Mouse (Mus musculus): Measurements from ENCODE around the gene Ttll5. TPM values are rescaled to one million over a fixed set of nuclear protein-coding genes. Genes with fewer than 3 reads are reported as not detected.

The Ttll5 gene
- polyA plus RNA-seq, 1 experiment from 2014 or later: 3.7 TPM

GRCm38 (mm10) chr12:85792158-85792557 lies 32.3 kb upstream of the Ttll5 start:
- H3K27me3 ChIP-seq (ENCODE audit: control insufficient read depth, insufficient read depth, low read length): no peaks in the 10 kb centered on the region

GRCm38 (mm10) chr12:85792821-85793346 lies 31.6 kb upstream of the Ttll5 start:
- Histone ChIP-seq H3K27ac (replicated peaks) (no peak overlapping the region), H3K4me3 (ENCODE audit: low read depth, low read length) (no peak overlapping the region), H3K9ac (ENCODE audit: low read length) (no peak overlapping the region), H3K9me3 (ENCODE audit: control insufficient read depth, low read length) (no peaks in the 10 kb centered on the region), H3K36me3 (ENCODE audit: control insufficient read depth, insufficient read depth, low read length) (no peaks in the 10 kb centered on the region), H3K27me3 (ENCODE audit: control insufficient read depth, insufficient read depth, low read length) (no peaks in the 10 kb centered on the region), H3K4me2 (replicated peaks; ENCODE audit: low read depth) (no peak overlapping the region), H3K4me1 (replicated peaks; ENCODE audit: control insufficient read depth, insufficient read depth) (no peaks in the 10 kb centered on the region)
- ATAC-seq (ENCODE audit: low FRiP score, low TSS enrichment) (no peak), DNase-seq (ENCODE audit: low spot score) (no peak)
- 40% methylated on average over 6 of the region's 6 CpGs for WGBS
- TF ChIP-seq CTCF (IDR thresholded peaks at IDR 0.05; ENCODE audit: low read depth): no peak
- no peak for TF ChIP-seq EP300 (optimal IDR thresholded peaks at IDR 0.05)

More at GRCm38 (mm10) chr12:85792158-85792557, 32.3 kb upstream of the Ttll5 start:
- no peak overlapping the region for H3K4me3 ChIP-seq (ENCODE audit: low read depth, low read length)
- no peaks in the 10 kb centered on the region for H3K36me3 ChIP-seq (ENCODE audit: control insufficient read depth, insufficient read depth, low read length)
- no peak overlapping the region for H3K4me2 ChIP-seq (replicated peaks; ENCODE audit: low read depth)
- no peak overlapping the region for H3K27ac ChIP-seq (replicated peaks)
- H3K9ac ChIP-seq (ENCODE audit: low read length): no peak overlapping the region
- no peaks in the 10 kb centered on the region for H3K4me1 ChIP-seq (replicated peaks; ENCODE audit: control insufficient read depth, insufficient read depth)
- TF ChIP-seq EP300 (optimal IDR thresholded peaks at IDR 0.05) (no peak), CTCF (IDR thresholded peaks at IDR 0.05; ENCODE audit: low read depth) (no peak)
- WGBS: 91% methylated on average over 4 of the region's 4 CpGs
- ATAC-seq (ENCODE audit: low FRiP score, low TSS enrichment) (no peak), DNase-seq (ENCODE audit: low spot score) (no peak)
- no peaks in the 10 kb centered on the region for H3K9me3 ChIP-seq (ENCODE audit: control insufficient read depth, low read length)

GRCm38 (mm10) chr12:85794094-85794493 lies 30.4 kb upstream of the Ttll5 start:
- no peak for TF ChIP-seq EP300 (optimal IDR thresholded peaks at IDR 0.05)
- no peak for TF ChIP-seq CTCF (IDR thresholded peaks at IDR 0.05; ENCODE audit: low read depth)
- no peaks in the 10 kb centered on the region for H3K36me3 ChIP-seq (ENCODE audit: control insufficient read depth, insufficient read depth, low read length)
- DNase-seq (ENCODE audit: low spot score) (no peak), ATAC-seq (ENCODE audit: low FRiP score, low TSS enrichment) (no peak)
- H3K4me1 ChIP-seq (replicated peaks; ENCODE audit: control insufficient read depth, insufficient read depth): no peaks in the 10 kb centered on the region
- WGBS: 85% methylated on average over 2 of the region's 2 CpGs
- no peak overlapping the region for H3K27ac ChIP-seq (replicated peaks)
- no peak overlapping the region for H3K4me2 ChIP-seq (replicated peaks; ENCODE audit: low read depth)
- H3K9ac ChIP-seq (ENCODE audit: low read length): no peak overlapping the region
- no peak overlapping the region for H3K4me3 ChIP-seq (ENCODE audit: low read depth, low read length)
- H3K9me3 ChIP-seq (ENCODE audit: control insufficient read depth, low read length): no peaks in the 10 kb centered on the region
- no peaks in the 10 kb centered on the region for H3K27me3 ChIP-seq (ENCODE audit: control insufficient read depth, insufficient read depth, low read length)

- H3K36me3 ChIP-seq (ENCODE audit: control insufficient read depth, insufficient read depth, low read length): no peaks in the 10 kb centered on the region
- H3K27ac ChIP-seq (replicated peaks): no peak overlapping the region
- no peak overlapping the region for H3K9ac ChIP-seq (ENCODE audit: low read length)
- no peak overlapping the region for H3K4me3 ChIP-seq (ENCODE audit: low read depth, low read length)
- DNase-seq (ENCODE audit: low spot score) (no peak), ATAC-seq (ENCODE audit: low FRiP score, low TSS enrichment) (no peak)
- no peaks in the 10 kb centered on the region for H3K27me3 ChIP-seq (ENCODE audit: control insufficient read depth, insufficient read depth, low read length)
- H3K4me2 ChIP-seq (replicated peaks; ENCODE audit: low read depth): no peak overlapping the region
- 85% methylated on average over 1 of the region's 1 CpGs for WGBS
- no peak for TF ChIP-seq CTCF (IDR thresholded peaks at IDR 0.05; ENCODE audit: low read depth)
- no peak for TF ChIP-seq EP300 (optimal IDR thresholded peaks at IDR 0.05)
- H3K4me1 ChIP-seq (replicated peaks; ENCODE audit: control insufficient read depth, insufficient read depth): no peaks in the 10 kb centered on the region
- no peaks in the 10 kb centered on the region for H3K9me3 ChIP-seq (ENCODE audit: control insufficient read depth, low read length)
These were observed 28.9 kb upstream of the Ttll5 start for GRCm38 (mm10) chr12:85795551-85795950.

- H3K4me3 ChIP-seq (ENCODE audit: low read depth, low read length): no peak overlapping the region
- 55% methylated on average over 9 of the region's 9 CpGs for WGBS
- no peaks in the 10 kb centered on the region for H3K27me3 ChIP-seq (ENCODE audit: control insufficient read depth, insufficient read depth, low read length)
- TF ChIP-seq CTCF (IDR thresholded peaks at IDR 0.05; ENCODE audit: low read depth) (no peak), EP300 (optimal IDR thresholded peaks at IDR 0.05) (no peak)
- DNase-seq (ENCODE audit: low spot score) (no peak), ATAC-seq (ENCODE audit: low FRiP score, low TSS enrichment) (no peak)
- no peaks in the 10 kb centered on the region for H3K9me3 ChIP-seq (ENCODE audit: control insufficient read depth, low read length)
- no peaks in the 10 kb centered on the region for H3K36me3 ChIP-seq (ENCODE audit: control insufficient read depth, insufficient read depth, low read length)
- no peaks in the 10 kb centered on the region for H3K4me1 ChIP-seq (replicated peaks; ENCODE audit: control insufficient read depth, insufficient read depth)
- H3K9ac ChIP-seq (ENCODE audit: low read length): no peak overlapping the region
- H3K4me2 ChIP-seq (replicated peaks; ENCODE audit: low read depth): no peak overlapping the region
- no peak overlapping the region for H3K27ac ChIP-seq (replicated peaks)
These were observed 24.4 kb upstream of the Ttll5 start for GRCm38 (mm10) chr12:85800031-85800430.

- H3K4me1 ChIP-seq (replicated peaks; ENCODE audit: control insufficient read depth, insufficient read depth): no peaks in the 10 kb centered on the region
- H3K4me3 ChIP-seq (ENCODE audit: low read depth, low read length): no peak overlapping the region
- no peaks in the 10 kb centered on the region for H3K27me3 ChIP-seq (ENCODE audit: control insufficient read depth, insufficient read depth, low read length)
- WGBS: 19% methylated on average over 6 of the region's 6 CpGs
- peaks cover 5% of the 10 kb centered on the region; the same call in 1 of the 2 replicates for H3K36me3 ChIP-seq (ENCODE audit: control insufficient read depth, insufficient read depth, low read length)
- ATAC-seq (ENCODE audit: low FRiP score, low TSS enrichment): peak; percentile 78
- no peak overlapping the region for H3K27ac ChIP-seq (replicated peaks)
- TF ChIP-seq CTCF (IDR thresholded peaks at IDR 0.05; ENCODE audit: low read depth) (no peak), EP300 (optimal IDR thresholded peaks at IDR 0.05) (no peak)
- DNase-seq (ENCODE audit: low spot score): no peak
- no peak overlapping the region for H3K4me2 ChIP-seq (replicated peaks; ENCODE audit: low read depth)
- no peak overlapping the region for H3K9ac ChIP-seq (ENCODE audit: low read length)
- H3K9me3 ChIP-seq (ENCODE audit: control insufficient read depth, low read length): no peaks in the 10 kb centered on the region
These were observed 14.7 kb upstream of the Ttll5 start for GRCm38 (mm10) chr12:85809726-85810125.

Data from stomach, postnatal 0 days (tissue).